Mouse (Mus musculus): ENCODE measurements around the gene Pim3. TPM values are rescaled to one million over a fixed set of nuclear protein-coding genes. Genes with fewer than 3 reads are reported as not detected.
A peak's percentile ranks its signal among the peaks of the same experiment; 100 is the strongest.

Pim3 gene
- polyA plus RNA-seq, 1 experiment from 2014 or later: 69.4 TPM

DNA sequence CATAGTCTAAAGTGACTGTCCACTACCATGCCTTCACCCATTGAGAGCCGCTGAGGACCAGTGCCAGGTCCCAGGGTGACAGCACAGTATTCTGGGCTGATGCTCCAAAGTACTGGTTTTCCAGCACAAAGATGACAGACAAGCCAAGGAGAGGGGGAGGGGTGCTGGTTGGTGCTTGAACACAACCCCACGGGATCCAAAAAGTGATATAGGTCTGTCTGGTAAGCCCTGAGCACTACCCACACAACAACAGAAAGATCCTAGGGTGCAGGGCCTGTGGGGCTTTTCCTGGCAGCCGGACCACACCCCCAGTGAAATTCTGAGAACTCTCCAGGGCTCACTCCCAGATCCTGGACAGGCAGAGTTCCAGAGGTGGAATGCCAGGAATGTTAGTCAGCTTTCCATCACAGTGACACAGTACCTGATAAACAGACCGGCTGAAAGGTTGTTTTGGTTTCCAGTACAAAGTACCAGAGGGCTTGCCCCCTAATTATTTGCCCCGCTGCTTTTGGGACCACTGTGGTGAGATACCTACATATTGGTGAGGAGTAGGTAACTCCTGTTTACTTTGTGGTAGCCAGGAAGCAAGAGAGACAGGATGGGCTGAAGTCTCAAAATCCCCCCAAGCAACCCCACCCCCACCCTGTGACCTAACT, 5.5 kb downstream of the Pim3 start:
- H3K9ac ChIP-seq (ENCODE audit: low read length): no peak overlapping the region
- peak overlapping the region; percentile 80 for H3K27ac ChIP-seq (replicated peaks)
- WGBS: 25% methylated on average over 5 of the region's 5 CpGs
- H3K36me3 ChIP-seq (ENCODE audit: control insufficient read depth, insufficient read depth, low read length): peaks cover 12% of the 10 kb centered on the region
- ATAC-seq (ENCODE audit: low FRiP score, low TSS enrichment): peak; percentile 20
- no peak for TF ChIP-seq EP300 (optimal IDR thresholded peaks at IDR 0.05)
- TF ChIP-seq CTCF (IDR thresholded peaks at IDR 0.05; ENCODE audit: low read depth): no peak
- H3K4me1 ChIP-seq (replicated peaks; ENCODE audit: control insufficient read depth, insufficient read depth): peaks cover 4% of the 10 kb centered on the region
- H3K9me3 ChIP-seq (ENCODE audit: control insufficient read depth, low read length): no peaks in the 10 kb centered on the region
- DNase-seq (ENCODE audit: low spot score): peak; percentile 66
- no peak overlapping the region for H3K4me3 ChIP-seq (ENCODE audit: low read depth, low read length)
- H3K4me2 ChIP-seq (replicated peaks; ENCODE audit: low read depth): no peak overlapping the region
- H3K27me3 ChIP-seq (ENCODE audit: control insufficient read depth, insufficient read depth, low read length): no peaks in the 10 kb centered on the region

DNA sequence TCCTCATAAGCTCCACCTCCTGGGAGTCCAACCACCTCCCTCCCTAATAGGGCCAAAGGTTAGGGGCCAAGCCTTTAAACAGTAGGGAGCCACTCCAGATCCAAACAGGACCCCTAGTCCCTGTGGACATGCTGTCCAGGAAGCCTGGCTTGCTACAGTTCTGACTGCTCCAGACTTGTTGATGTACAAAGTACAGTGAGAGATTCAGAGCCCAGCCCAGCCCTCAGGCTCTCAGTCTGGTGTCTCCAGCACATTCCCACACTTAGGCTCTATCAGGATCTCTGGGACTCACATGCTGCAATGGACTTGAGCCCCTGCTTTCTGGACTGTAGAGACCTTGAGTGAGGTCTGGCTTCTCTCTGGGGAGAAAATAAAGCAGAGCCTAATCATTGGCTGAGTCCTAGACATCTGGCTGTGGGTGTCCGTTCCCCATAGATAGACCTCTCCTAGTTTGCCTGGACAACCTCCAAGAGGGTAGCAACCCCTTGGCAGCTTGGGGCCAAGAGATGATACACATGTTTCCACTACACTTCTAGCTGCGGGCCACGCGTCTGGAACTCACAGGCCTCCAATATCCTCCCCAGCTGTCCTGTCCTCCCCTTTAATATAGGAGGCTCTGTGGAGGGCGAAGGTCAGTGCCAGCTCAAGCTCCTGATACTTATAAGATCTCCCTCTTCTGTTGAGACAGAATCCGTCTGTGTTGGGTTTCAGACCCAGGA, 6.2 kb downstream of the Pim3 start:
- H3K4me2 ChIP-seq (replicated peaks; ENCODE audit: low read depth): no peak overlapping the region
- peaks cover 12% of the 10 kb centered on the region for H3K36me3 ChIP-seq (ENCODE audit: control insufficient read depth, insufficient read depth, low read length)
- DNase-seq (ENCODE audit: low spot score) (peak; percentile 47), ATAC-seq (ENCODE audit: low FRiP score, low TSS enrichment) (peak; percentile 13)
- TF ChIP-seq CTCF (IDR thresholded peaks at IDR 0.05; ENCODE audit: low read depth) (no peak), EP300 (optimal IDR thresholded peaks at IDR 0.05) (no peak)
- no peak overlapping the region for H3K9ac ChIP-seq (ENCODE audit: low read length)
- H3K27me3 ChIP-seq (ENCODE audit: control insufficient read depth, insufficient read depth, low read length): no peaks in the 10 kb centered on the region
- H3K4me1 ChIP-seq (replicated peaks; ENCODE audit: control insufficient read depth, insufficient read depth): peaks cover 4% of the 10 kb centered on the region
- 75% methylated on average over 6 of the region's 6 CpGs for WGBS
- no peak overlapping the region for H3K4me3 ChIP-seq (ENCODE audit: low read depth, low read length)
- H3K9me3 ChIP-seq (ENCODE audit: control insufficient read depth, low read length): no peaks in the 10 kb centered on the region
- H3K27ac ChIP-seq (replicated peaks): peak overlapping the region; percentile 80

DNA sequence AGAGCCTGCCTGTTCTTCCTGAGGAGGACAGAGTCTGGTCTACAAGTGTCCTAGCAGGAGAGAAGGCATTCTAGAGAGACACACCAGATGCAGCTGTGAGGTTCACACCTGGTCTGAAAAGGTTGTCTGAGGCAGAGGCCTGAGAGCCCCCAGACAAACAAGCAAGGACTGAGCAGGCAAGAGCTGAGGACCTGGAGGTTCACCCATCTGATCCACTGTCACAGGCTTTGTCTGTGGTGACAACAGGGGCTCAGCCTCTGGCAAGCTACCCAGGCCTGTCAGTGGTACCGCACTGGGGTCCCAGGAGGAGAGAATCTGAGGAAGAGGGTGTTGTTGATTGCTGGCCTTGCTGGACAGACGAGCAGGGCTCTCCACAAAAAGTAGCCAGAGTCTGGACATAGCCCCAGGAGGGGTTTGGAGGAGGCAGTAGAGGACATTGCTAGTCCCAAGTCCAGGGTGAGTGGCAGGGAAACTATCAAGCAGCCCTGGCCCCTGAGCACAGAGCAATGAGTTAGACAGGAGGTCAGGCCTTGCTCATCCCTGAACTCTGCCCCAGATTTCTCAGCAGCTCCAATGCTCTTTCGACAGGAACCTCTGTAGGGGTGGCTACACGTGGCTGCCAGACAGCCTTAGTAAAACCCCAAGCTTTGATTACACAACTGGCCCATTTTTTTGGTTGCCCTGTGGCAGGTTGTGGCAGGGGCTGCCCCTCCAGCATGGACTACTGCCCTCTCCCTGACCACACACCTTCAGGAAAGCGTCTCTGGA, 8.6 kb downstream of the Pim3 start:
- no peak for DNase-seq (ENCODE audit: low spot score)
- H3K4me3 ChIP-seq (ENCODE audit: low read depth, low read length): no peak overlapping the region
- no peaks in the 10 kb centered on the region for H3K9me3 ChIP-seq (ENCODE audit: control insufficient read depth, low read length)
- no peak overlapping the region for H3K27ac ChIP-seq (replicated peaks)
- H3K9ac ChIP-seq (ENCODE audit: low read length): no peak overlapping the region
- no peaks in the 10 kb centered on the region for H3K36me3 ChIP-seq (ENCODE audit: control insufficient read depth, insufficient read depth, low read length)
- WGBS: 72% methylated on average over 5 of the region's 5 CpGs
- no peak for ATAC-seq (ENCODE audit: low FRiP score, low TSS enrichment)
- TF ChIP-seq CTCF (IDR thresholded peaks at IDR 0.05; ENCODE audit: low read depth) (no peak), EP300 (optimal IDR thresholded peaks at IDR 0.05) (no peak)
- H3K27me3 ChIP-seq (ENCODE audit: control insufficient read depth, insufficient read depth, low read length): no peaks in the 10 kb centered on the region
- no peaks in the 10 kb centered on the region for H3K4me1 ChIP-seq (replicated peaks; ENCODE audit: control insufficient read depth, insufficient read depth)
- H3K4me2 ChIP-seq (replicated peaks; ENCODE audit: low read depth): no peak overlapping the region

DNA sequence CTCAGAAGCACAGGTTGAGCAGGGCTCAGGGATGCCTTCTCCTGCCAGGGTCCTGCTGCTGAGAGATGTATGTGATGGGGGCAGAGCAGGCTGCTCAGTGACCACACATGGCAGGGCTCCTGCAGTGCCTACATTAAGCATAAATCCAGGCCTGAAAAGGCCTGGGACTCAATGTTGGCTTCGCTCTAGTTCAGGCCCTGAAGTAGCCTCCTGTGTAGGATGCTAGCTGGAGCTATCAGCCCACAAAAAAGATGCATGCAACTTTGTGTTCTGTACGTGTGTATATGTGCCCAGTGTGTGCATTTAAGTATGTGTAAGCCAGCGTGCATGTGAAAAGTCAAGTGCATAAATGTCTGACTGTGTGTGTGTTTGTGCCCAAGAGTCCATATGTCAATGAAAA, 12.1 kb downstream of the Pim3 start:
- H3K27ac ChIP-seq (replicated peaks): no peak overlapping the region
- H3K4me3 ChIP-seq (ENCODE audit: low read depth, low read length): no peak overlapping the region
- H3K4me1 ChIP-seq (replicated peaks; ENCODE audit: control insufficient read depth, insufficient read depth): no peaks in the 10 kb centered on the region
- ATAC-seq (ENCODE audit: low FRiP score, low TSS enrichment) (no peak), DNase-seq (ENCODE audit: low spot score) (no peak)
- no peaks in the 10 kb centered on the region for H3K9me3 ChIP-seq (ENCODE audit: control insufficient read depth, low read length)
- no peak for TF ChIP-seq EP300 (optimal IDR thresholded peaks at IDR 0.05)
- no peaks in the 10 kb centered on the region for H3K27me3 ChIP-seq (ENCODE audit: control insufficient read depth, insufficient read depth, low read length)
- no peak overlapping the region for H3K4me2 ChIP-seq (replicated peaks; ENCODE audit: low read depth)
- 89% methylated on average over 3 of the region's 3 CpGs for WGBS
- H3K9ac ChIP-seq (ENCODE audit: low read length): no peak overlapping the region
- no peaks in the 10 kb centered on the region for H3K36me3 ChIP-seq (ENCODE audit: control insufficient read depth, insufficient read depth, low read length)

DNA sequence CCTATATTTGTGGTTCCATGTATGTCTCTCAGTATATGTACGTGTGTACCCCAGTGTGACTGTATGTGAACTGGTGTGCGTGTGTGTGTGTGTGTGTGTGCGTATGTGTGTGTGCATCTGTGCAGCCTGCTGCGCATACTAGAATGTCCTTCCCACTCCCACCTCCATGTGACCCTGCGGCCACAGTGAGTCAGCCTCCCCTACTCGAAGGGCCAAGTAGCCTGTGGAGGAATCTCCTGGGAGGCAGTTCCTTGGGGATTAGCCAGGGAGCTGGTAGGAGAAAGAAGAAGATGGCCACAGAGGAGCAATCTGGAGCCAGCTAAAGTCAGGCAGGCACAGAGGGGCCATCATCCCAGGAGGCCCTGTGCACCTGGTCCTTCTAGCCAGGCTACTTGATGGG, 12.5 kb downstream of the Pim3 start:
- Histone ChIP-seq H3K9me3 (ENCODE audit: control insufficient read depth, low read length) (no peaks in the 10 kb centered on the region), H3K4me2 (replicated peaks; ENCODE audit: low read depth) (no peak overlapping the region), H3K27ac (replicated peaks) (no peak overlapping the region), H3K9ac (ENCODE audit: low read length) (no peak overlapping the region), H3K36me3 (ENCODE audit: control insufficient read depth, insufficient read depth, low read length) (no peaks in the 10 kb centered on the region), H3K4me3 (ENCODE audit: low read depth, low read length) (no peak overlapping the region), H3K4me1 (replicated peaks; ENCODE audit: control insufficient read depth, insufficient read depth) (no peaks in the 10 kb centered on the region), H3K27me3 (ENCODE audit: control insufficient read depth, insufficient read depth, low read length) (no peaks in the 10 kb centered on the region)
- WGBS: 83% methylated on average over 6 of the region's 6 CpGs
- no peak for ATAC-seq (ENCODE audit: low FRiP score, low TSS enrichment)
- no peak for DNase-seq (ENCODE audit: low spot score)
- TF ChIP-seq EP300 (optimal IDR thresholded peaks at IDR 0.05): no peak
- TF ChIP-seq CTCF (IDR thresholded peaks at IDR 0.05; ENCODE audit: low read depth): no peak

Measured in stomach, postnatal 0 days (tissue).